Mouse (Mus musculus) 3T3-L1 (cell line): ENCODE measurements around the gene Npr1.

Source experiments
- DNase-seq: peaks from one replicate; pipeline ENCODE4 v3.0.0-alpha.2; 2015; ENCODE audit warnings: low read depth, low spot score

Gene Npr1

GRCm38 (mm10) chr3:90440756-90441155, 24.9 kb downstream of the Npr1 start:
- peak; percentile 54 for DNase-seq

GRCm38 (mm10) chr3:90437131-90437530, 28.5 kb downstream of the Npr1 start:
- peak; percentile 35 for DNase-seq

GRCm38 (mm10) chr3:90434073-90434730, 31.5 kb downstream of the Npr1 start:
- no peak for DNase-seq

GRCm38 (mm10) chr3:90433381-90434020, 32.2 kb downstream of the Npr1 start, which contains the start of gene Ints3:
Gene Ints3, minus strand, starts transcription at chr3:90433622.
- peak; percentile 100 for DNase-seq

- no peak for DNase-seq
Observed at GRCm38 (mm10) chr3:90432811-90433219, 32.9 kb downstream of the Npr1 start.

GRCm38 (mm10) chr3:90432348-90432747, 33.3 kb downstream of the Npr1 start:
- no peak for DNase-seq

- no peak for DNase-seq
Observed at GRCm38 (mm10) chr3:90429576-90429975, 36.1 kb downstream of the Npr1 start.

- peak; percentile 33 for DNase-seq
Observed at GRCm38 (mm10) chr3:90428186-90428585, 37.5 kb downstream of the Npr1 start.

GRCm38 (mm10) chr3:90427574-90427973, 38.1 kb downstream of the Npr1 start:
- peak; percentile 69 for DNase-seq

- DNase-seq, result no peak
Observed at GRCm38 (mm10) chr3:90425499-90425898, 40.2 kb downstream of the Npr1 start.

GRCm38 (mm10) chr3:90423549-90423948, 42.1 kb downstream of the Npr1 start:
- DNase-seq, result peak; percentile 58

- DNase-seq, result no peak
Observed at GRCm38 (mm10) chr3:90420696-90421095, 45.0 kb downstream of the Npr1 start.

GRCm38 (mm10) chr3:90413011-90413396, 52.7 kb downstream of the Npr1 start:
- no peak for DNase-seq

- DNase-seq, result peak; percentile 83
Observed at GRCm38 (mm10) chr3:90412312-90413010, 53.2 kb downstream of the Npr1 start.

GRCm38 (mm10) chr3:90408721-90409120, 56.9 kb downstream of the Npr1 start:
- no peak for DNase-seq

GRCm38 (mm10) chr3:90406414-90406813, 59.3 kb downstream of the Npr1 start:
- DNase-seq, result no peak

- peak; percentile 39 for DNase-seq
Observed at GRCm38 (mm10) chr3:90404609-90405008, 61.1 kb downstream of the Npr1 start.

- no peak for DNase-seq
Observed at GRCm38 (mm10) chr3:90404121-90404520, 61.5 kb downstream of the Npr1 start.

GRCm38 (mm10) chr3:90400993-90401392, 64.7 kb downstream of the Npr1 start:
- no peak for DNase-seq
